Mouse (Mus musculus): ENCODE results near the gene Clca2. TPM values are rescaled to one million over a fixed set of nuclear protein-coding genes. Genes with fewer than 3 reads are reported as not detected.

Clca2 gene
- polyA plus RNA-seq, 1 experiment from 2014 or later: not detected

Other genes starting within 250 kb of the Clca2 start
- gene Clca4b, start 166.9 kb downstream of the Clca2 start, polyA plus RNA-seq (2015; fragmentation: Nextera tagmentation; extraction: Ambion mirVana): not detected in 2 replicates
- gene Clca4a, start 124.4 kb downstream of the Clca2 start, polyA plus RNA-seq (2015; fragmentation: Nextera tagmentation; extraction: Ambion mirVana): not detected in 2 replicates
- not detected in 2 replicates for gene Clca1, start 66.7 kb downstream of the Clca2 start, polyA plus RNA-seq (2015; fragmentation: Nextera tagmentation; extraction: Ambion mirVana)
- gene Odf2l, start 19.1 kb upstream of the Clca2 start, polyA plus RNA-seq (2015; fragmentation: Nextera tagmentation; extraction: Ambion mirVana): 7.9 and 11.1 TPM in 2 replicates
- gene Col24a1, start 193.0 kb upstream of the Clca2 start, polyA plus RNA-seq (2015; fragmentation: Nextera tagmentation; extraction: Ambion mirVana): 0.18 and 0.24 TPM in 2 replicates